17 mouse cellular contexts compared by ENCODE assay signal in the genomic region with DNA sequence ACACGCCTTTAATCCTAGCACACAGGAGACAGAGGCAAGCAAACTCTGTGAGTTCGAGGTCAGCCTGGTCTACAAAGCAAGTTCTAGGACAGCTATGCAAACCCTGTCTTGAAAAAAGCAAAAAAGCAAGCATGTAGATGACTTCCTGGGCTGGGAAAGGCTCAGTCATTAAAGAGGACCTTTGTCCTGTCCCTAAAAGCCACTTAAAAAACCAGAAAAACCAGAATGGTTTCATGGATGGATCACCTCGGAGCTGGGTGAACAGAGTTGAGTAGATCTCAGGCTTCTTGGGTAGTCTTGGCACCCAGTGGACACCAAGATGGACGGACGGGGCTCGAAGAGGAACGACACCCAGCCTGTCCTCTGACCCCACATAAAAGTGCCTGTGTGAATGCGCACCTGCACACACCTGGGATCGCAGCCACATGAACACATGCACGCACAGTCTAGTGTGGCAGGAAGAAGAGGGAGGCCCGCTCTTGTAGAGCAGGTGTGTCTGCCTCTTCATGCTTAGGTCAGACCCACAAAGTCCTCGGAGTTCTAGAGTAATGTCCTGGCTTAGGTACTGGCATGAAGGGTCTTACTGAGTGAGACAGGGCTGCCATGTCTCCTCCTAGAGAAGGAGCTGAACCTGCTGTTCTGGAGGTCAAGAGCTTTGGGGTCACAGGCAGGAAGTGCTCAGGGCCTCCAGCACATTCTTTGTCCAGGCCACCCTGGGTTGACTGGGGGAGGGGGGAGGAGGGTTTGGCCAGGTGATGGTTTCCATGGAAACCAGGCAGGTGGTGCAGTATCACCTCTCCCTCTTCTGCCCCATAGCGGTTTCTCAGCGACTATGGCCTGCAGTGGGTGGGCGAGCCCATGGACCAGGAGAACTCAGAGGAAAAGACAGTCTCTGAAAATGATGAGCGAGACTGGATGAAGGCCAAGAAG. TPM values are rescaled to one million over a fixed set of nuclear protein-coding genes. Genes with fewer than 3 reads are reported as not detected.
DNase-seq lines count a peak whose midpoint lies in the region; ATAC-seq lines count a peak whose summit lies in the region.
"Had no signal": no experiment of that assay in that cellular context is flagged by ENCODE, and none has a peak within 500 bp of the region (broad histone marks: within the 10 kb centered on the region; RNA-seq: fewer than 3 reads in every experiment).

No protein-coding gene starts in this region.

- no peak overlapping the region for H3K9ac ChIP-seq in kidney, embryonic 14.5 days (ENCODE audit: low read depth, low read length)
- H3K9ac ChIP-seq in intestine, embryonic 15.5 days, result no peak overlapping the region
- no peak overlapping the region for H3K9ac ChIP-seq in midbrain, embryonic 16.5 days (ENCODE audit: low read depth, low read length)

- H3K4me2 ChIP-seq in kidney, embryonic 14.5 days (replicated peaks; ENCODE audit: low read depth, low read length), result no peak overlapping the region
- H3K4me2 ChIP-seq in intestine, embryonic 15.5 days (replicated peaks), result peak overlapping the region; percentile 23; the same call in 1 of the 2 replicates
- no peak overlapping the region for H3K4me2 ChIP-seq in midbrain, embryonic 16.5 days (ENCODE audit: low read length)

- H3K36me3 ChIP-seq in kidney, embryonic 14.5 days (ENCODE audit: control insufficient read depth, insufficient read depth, low read length), result no peaks in the 10 kb centered on the region
- H3K36me3 ChIP-seq in megakaryocyte, embryonic 14.5 days (replicated peaks; ENCODE audit: low read length), result peaks cover 46% of the 10 kb centered on the region
- no peaks in the 10 kb centered on the region for H3K36me3 ChIP-seq in intestine, embryonic 15.5 days
- H3K36me3 ChIP-seq in midbrain, embryonic 16.5 days (ENCODE audit: control insufficient read depth, insufficient read depth, low read length), result no peaks in the 10 kb centered on the region

- peaks cover 11% of the 10 kb centered on the region; the same call in 1 of the 2 replicates for H3K4me1 ChIP-seq in kidney, embryonic 14.5 days (ENCODE audit: control insufficient read depth, insufficient read depth, low read length)
- peaks cover 100% of the 10 kb centered on the region for H3K4me1 ChIP-seq in megakaryocyte, embryonic 14.5 days
- peaks cover 38% of the 10 kb centered on the region for H3K4me1 ChIP-seq in intestine, embryonic 15.5 days (replicated peaks)
- H3K4me1 ChIP-seq in midbrain, embryonic 16.5 days (ENCODE audit: control insufficient read depth, insufficient read depth, low read length), result no peaks in the 10 kb centered on the region

- H3K9me3 ChIP-seq in kidney, embryonic 14.5 days (ENCODE audit: control insufficient read depth, low read length), result no peaks in the 10 kb centered on the region
- no peaks in the 10 kb centered on the region for H3K9me3 ChIP-seq in megakaryocyte, embryonic 14.5 days
- H3K9me3 ChIP-seq in intestine, embryonic 15.5 days, result no peaks in the 10 kb centered on the region
- H3K9me3 ChIP-seq in midbrain, embryonic 16.5 days (replicated peaks; ENCODE audit: control insufficient read depth, low read length, poor library complexity, severe bottlenecking), result no peaks in the 10 kb centered on the region

- intact Hi-C loops in gastrocnemius, postnatal 14 days (cut with DNase I; ENCODE audit: low total_unique reads), result no loop called here

- ATAC-seq in kidney, embryonic 14.5 days (ENCODE audit: low FRiP score, low TSS enrichment), result no peak
- ATAC-seq in megakaryocyte, adult 5-6 weeks (ENCODE audit: poor library complexity, severe bottlenecking), result no peak
- ATAC-seq in intestine, embryonic 15.5 days, result peak; percentile 67
- ATAC-seq in midbrain, embryonic 16.5 days, result no peak
- ATAC-seq: hindbrain, embryonic 16.5 days had no signal

- DNase-seq in kidney, adult 18-20 months, result no peak
- DNase-seq in thymus, postnatal 36 days, result peak; percentile 60 to 74
- DNase-seq in gastrocnemius, postnatal 14 days, result no peak
- DNase-seq: cerebellum, postnatal 36 days; heart, postnatal 10 days; kidney, postnatal 10 days; layer of hippocampus, adult 9-11 months; lung, postnatal 4 days; midbrain, embryonic 14.5 days; right cerebral cortex, postnatal 14 days had no signal

- WGBS in kidney, embryonic 14.5 days, result 82% methylated on average over 16 of the region's 16 CpGs
- WGBS in intestine, embryonic 15.5 days, result 71% methylated on average over 16 of the region's 16 CpGs
- WGBS in midbrain, embryonic 16.5 days, result 91% methylated on average over 16 of the region's 16 CpGs

- H3K27me3 ChIP-seq in kidney, embryonic 14.5 days (ENCODE audit: control insufficient read depth, insufficient read depth, low read length), result no peaks in the 10 kb centered on the region
- H3K27me3 ChIP-seq in megakaryocyte, embryonic 14.5 days (replicated peaks), result no peaks in the 10 kb centered on the region
- no peaks in the 10 kb centered on the region for H3K27me3 ChIP-seq in intestine, embryonic 15.5 days (replicated peaks)
- no peaks in the 10 kb centered on the region for H3K27me3 ChIP-seq in midbrain, embryonic 16.5 days (ENCODE audit: control insufficient read depth, insufficient read depth, low read depth, low read length)

- H3K4me3 ChIP-seq in kidney, embryonic 14.5 days (ENCODE audit: low read length), result no peak overlapping the region
- peak overlapping the region; percentile 15 for H3K4me3 ChIP-seq in megakaryocyte, embryonic 14.5 days (replicated peaks)
- H3K4me3 ChIP-seq in intestine, embryonic 15.5 days (replicated peaks), result no peak overlapping the region
- H3K4me3 ChIP-seq in midbrain, embryonic 16.5 days (ENCODE audit: low read depth, low read length), result no peak overlapping the region

- 0 out of 2 replicates have a peak overlapping the region, but pooled peaks have one; percentile 30 for H3K27ac ChIP-seq in kidney, embryonic 14.5 days (ENCODE audit: low read depth, low read length)
- H3K27ac ChIP-seq in intestine, embryonic 15.5 days, result peak overlapping the region; percentile 56; the same call in 1 of the 2 replicates
- H3K27ac ChIP-seq in midbrain, embryonic 16.5 days (ENCODE audit: low read length), result no peak overlapping the region

RNA-seq across cellular contexts. Expression of gene Sh3bgrl3, which starts 13.1 kb away (rescaled TPM):
- polyA plus RNA-seq in kidney, embryonic 14.5 days (2014; fragmentation: Nextera tagmentation; extraction: Ambion mirVana), result 424 TPM in 2 replicates
- 1,646 and 1,679 TPM in 2 replicates for polyA plus RNA-seq in megakaryocyte, embryonic 14.5 days (2012; ENCODE audit: insufficient read depth, low replicate concordance)
- total RNA-seq in megakaryocyte, adult 5-6 weeks (2015), result 1,305 and 1,385 TPM in 2 replicates
- total RNA-seq in megakaryocyte, adult 5-6 weeks (2017), result 523 and 622 TPM in 2 replicates
- 362 and 375 TPM in 2 replicates for polyA plus RNA-seq in intestine, embryonic 15.5 days (2015; fragmentation: Nextera tagmentation; extraction: Ambion mirVana)
- total RNA-seq in gastrocnemius, postnatal 14 days (2021), result 10 to 100 TPM; 30.4 to 37.5 TPM
- polyA plus RNA-seq in midbrain, embryonic 16.5 days (2015; fragmentation: Nextera tagmentation; extraction: Ambion mirVana), result 421 and 430 TPM in 2 replicates

RNA-seq across cellular contexts. Expression of gene Ubxn11, which starts 13.1 kb away (rescaled TPM):
- 9.3 and 12.4 TPM in 2 replicates for polyA plus RNA-seq in kidney, embryonic 14.5 days (2014; fragmentation: Nextera tagmentation; extraction: Ambion mirVana)
- polyA plus RNA-seq in megakaryocyte, embryonic 14.5 days (2012; ENCODE audit: insufficient read depth, low replicate concordance), result 69.8 and 175 TPM in 2 replicates
- 0.89 and 1.8 TPM in 2 replicates for total RNA-seq in megakaryocyte, adult 5-6 weeks (2015)
- total RNA-seq in megakaryocyte, adult 5-6 weeks (2017), result 1.7 and 2.9 TPM in 2 replicates
- 4.4 and 6.0 TPM in 2 replicates for polyA plus RNA-seq in intestine, embryonic 15.5 days (2015; fragmentation: Nextera tagmentation; extraction: Ambion mirVana)
- 1 to 10 TPM in 1 of 2 experiments, under 1 TPM in 1; 0.70 to 1.2 TPM for total RNA-seq in gastrocnemius, postnatal 14 days (2021)
- 18.4 and 19.0 TPM in 2 replicates for polyA plus RNA-seq in midbrain, embryonic 16.5 days (2015; fragmentation: Nextera tagmentation; extraction: Ambion mirVana)

RNA-seq across cellular contexts. Expression of gene Cd52, which starts 20.6 kb away (rescaled TPM):
- polyA plus RNA-seq in kidney, embryonic 14.5 days (2014; fragmentation: Nextera tagmentation; extraction: Ambion mirVana), result 8.9 and 12.1 TPM in 2 replicates
- 77.0 and 307 TPM in 2 replicates for polyA plus RNA-seq in megakaryocyte, embryonic 14.5 days (2012; ENCODE audit: insufficient read depth, low replicate concordance)
- 2,426 and 2,524 TPM in 2 replicates for total RNA-seq in megakaryocyte, adult 5-6 weeks (2015)
- total RNA-seq in megakaryocyte, adult 5-6 weeks (2017), result 3,236 and 3,524 TPM in 2 replicates
- polyA plus RNA-seq in intestine, embryonic 15.5 days (2015; fragmentation: Nextera tagmentation; extraction: Ambion mirVana), result 27.0 and 29.7 TPM in 2 replicates
- 1 to 10 TPM in 1 of 2 experiments, under 1 TPM in 1; 0.51 to 1.7 TPM for total RNA-seq in gastrocnemius, postnatal 14 days (2021)
- polyA plus RNA-seq in midbrain, embryonic 16.5 days (2015; fragmentation: Nextera tagmentation; extraction: Ambion mirVana), result 0.92 and 2.1 TPM in 2 replicates
- polyA plus RNA-seq: C2C12 had no signal

RNA-seq across cellular contexts. Expression of gene Crybg2, which starts 54.9 kb away (rescaled TPM):
- 4.5 and 6.0 TPM in 2 replicates for polyA plus RNA-seq in kidney, embryonic 14.5 days (2014; fragmentation: Nextera tagmentation; extraction: Ambion mirVana)
- polyA plus RNA-seq in megakaryocyte, embryonic 14.5 days (2012; ENCODE audit: insufficient read depth, low replicate concordance), result not detected in 2 replicates
- 1.1 and 1.9 TPM in 2 replicates for total RNA-seq in megakaryocyte, adult 5-6 weeks (2015)
- total RNA-seq in megakaryocyte, adult 5-6 weeks (2017), result 0.04 and 0.15 TPM in 2 replicates
- 14.9 and 16.6 TPM in 2 replicates for polyA plus RNA-seq in intestine, embryonic 15.5 days (2015; fragmentation: Nextera tagmentation; extraction: Ambion mirVana)
- not detected for total RNA-seq in gastrocnemius, postnatal 14 days (2021)
- 3.8 and 6.6 TPM in 2 replicates for polyA plus RNA-seq in midbrain, embryonic 16.5 days (2015; fragmentation: Nextera tagmentation; extraction: Ambion mirVana)
- total RNA-seq: heart, postnatal 10 days had no signal
- polyA plus RNA-seq: C2C12 had no signal

Comparison
In these comparisons a context has a peak if more than half of its experiments do, and no peak if none do; other contexts are left out.
1. DNase-seq: peak in thymus, postnatal 36 days (2 of 2); none in kidney, adult 18-20 months (single experiment) and gastrocnemius, postnatal 14 days (single experiment).